Mouse (Mus musculus) thymus, adult 2 months (tissue): ENCODE measurements at regions not wholly inside any gene's neighbourhood (a gene's known extent, or its start where the extent isn't known, plus 50 kb on each side); places are given as distances from the start of the nearest gene placed in this dataset.

Experiments used
- CTCF ChIP-seq: fragments of 200-500 bp; IDR thresholded peaks from 2 replicates; pipeline ENCODE4 v1.5.1; 2012; ENCODE audit warnings: mild to moderate bottlenecking, control low read depth, low read length, moderate library complexity, borderline replicate concordance; ENCODE audit not compliant: control insufficient read depth, poor library complexity, insufficient read depth; ENCODE audit errors: extremely low read depth
- POLR2A ChIP-seq: fragments of 200-500 bp; IDR thresholded peaks from 2 replicates; pipeline ENCODE4 v1.6.1; 2012; ENCODE audit warnings: mild to moderate bottlenecking, low read length, control low read depth, moderate library complexity; ENCODE audit not compliant: control insufficient read depth, poor library complexity, insufficient read depth; ENCODE audit errors: extremely low read depth

- TF ChIP-seq CTCF, result no peak
- TF ChIP-seq POLR2A, result no peak
Measured at GRCm38 (mm10) chr11:84661981-84662380, 136.6 kb upstream of the Lhx1 start.
